Mouse (Mus musculus) small intestine, adult 2 months (tissue): ENCODE results near the gene Adgrb3.

Experiments used
- CTCF ChIP-seq: fragments of 200-500 bp; IDR thresholded peaks from 2 replicates; pipeline ENCODE4 v1.5.1; 2012; ENCODE audit warnings: low read depth, mild to moderate bottlenecking, control low read depth, inconsistent platforms, low read length, moderate library complexity, mixed read lengths; ENCODE audit not compliant: insufficient replicate concordance, insufficient read length; ENCODE audit errors: extremely low read depth
- POLR2A ChIP-seq: fragments of 200-500 bp; IDR thresholded peaks from 2 replicates; pipeline ENCODE4 v1.6.1; 2012; ENCODE audit warnings: low read depth, mild to moderate bottlenecking, control low read depth, inconsistent platforms, low read length, moderate library complexity

DNA sequence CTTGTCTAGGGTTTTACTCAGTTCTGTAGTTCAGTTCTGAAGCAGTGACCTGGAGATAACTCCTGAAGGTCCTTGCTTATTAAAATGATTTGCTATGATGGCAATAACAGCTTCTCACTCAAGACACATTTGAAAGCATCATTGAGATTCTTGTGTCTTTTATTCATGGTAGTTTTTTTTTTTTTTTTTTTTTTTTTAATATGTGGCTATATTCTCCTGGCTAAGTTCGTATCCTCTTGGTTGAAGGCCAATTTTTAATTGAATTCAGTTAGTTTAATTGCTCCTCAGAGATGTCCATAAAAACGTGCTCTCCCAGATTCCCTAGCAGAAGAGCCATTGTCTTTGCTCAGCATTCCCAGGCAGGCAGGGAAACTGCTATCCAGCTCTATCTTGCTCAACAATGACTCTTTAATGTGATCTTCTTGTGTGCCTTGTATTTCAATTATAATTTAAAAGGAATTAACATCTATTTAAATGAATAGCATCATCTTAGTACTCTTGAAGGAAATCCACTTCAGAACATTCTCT lies 25.0 kb upstream of the Adgrb3 start:
- TF ChIP-seq CTCF (no peak), POLR2A (no peak)
